Mouse (Mus musculus): ENCODE measurements at regions not wholly inside any gene's neighbourhood (a gene's known extent, or its start where the extent isn't known, plus 50 kb on each side); places are given as distances from the start of the nearest gene placed in this dataset.

DNA sequence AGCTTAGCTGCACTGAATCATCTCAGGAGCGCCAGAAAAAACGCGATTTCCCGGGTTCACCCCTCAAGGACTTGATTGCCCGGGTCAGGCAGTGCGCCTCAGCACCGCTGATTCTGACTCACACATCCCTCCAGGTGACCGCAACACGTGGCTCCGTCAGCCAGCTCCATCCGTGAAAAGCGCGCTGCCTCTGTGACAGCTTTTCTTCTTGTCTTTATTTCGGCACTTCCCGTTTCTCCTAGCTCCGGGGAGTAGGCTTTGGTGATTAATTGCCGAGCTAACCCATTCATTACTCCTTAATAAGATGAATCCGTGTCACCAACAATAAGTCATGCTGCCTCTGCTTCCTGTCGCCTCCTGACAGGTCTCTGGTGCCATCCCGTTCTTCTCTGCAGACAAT, 108.6 kb downstream of the Katnal1 start:
- no peak overlapping the region for H3K4me3 ChIP-seq (ENCODE audit: low read length)

DNA sequence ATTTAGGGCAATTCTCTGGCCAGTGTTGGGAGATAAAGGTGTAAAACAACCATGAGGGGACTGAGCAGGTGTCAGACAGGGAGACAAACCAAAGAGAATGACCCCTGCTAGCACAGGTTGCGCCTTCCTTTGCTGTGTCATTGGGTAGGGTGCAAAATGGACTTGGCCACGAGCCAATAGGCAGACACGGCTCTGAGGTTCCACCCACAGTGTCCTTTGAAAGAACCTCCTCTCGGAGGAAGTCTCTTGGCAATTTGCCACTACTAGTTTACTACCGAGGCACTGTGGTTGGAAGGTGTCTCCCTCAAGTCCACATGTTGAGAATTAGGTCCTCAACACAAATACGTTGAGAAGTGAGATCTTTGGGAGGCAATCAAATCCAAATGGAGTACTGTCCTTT, 109.7 kb downstream of the Katnal1 start:
- Histone ChIP-seq H3K36me3 (ENCODE audit: control insufficient read depth, insufficient read depth, low read length) (no peaks in the 10 kb centered on the region), H3K4me2 (ENCODE audit: low read depth, low read length) (no peak overlapping the region), H3K9me3 (ENCODE audit: control insufficient read depth, low read length) (no peaks in the 10 kb centered on the region), H3K9ac (ENCODE audit: low read length) (no peak overlapping the region), H3K27ac (ENCODE audit: low read length) (no peak overlapping the region), H3K4me1 (replicated peaks; ENCODE audit: control insufficient read depth, insufficient read depth, low read length) (peaks cover 3% of the 10 kb centered on the region; the same call in 1 of the 2 replicates), H3K4me3 (ENCODE audit: low read length) (no peak overlapping the region), H3K27me3 (ENCODE audit: control insufficient read depth, insufficient read depth, low read depth, low read length) (no peaks in the 10 kb centered on the region; the same call in 1 of the 2 replicates)
- WGBS = 25% methylated on average over 6 of the region's 6 CpGs
- peak; percentile 26; the same call in 1 of the 2 replicates for ATAC-seq (ENCODE audit: low read depth)

More for the DNA sequence above, 108.6 kb downstream of the Katnal1 start:
- Histone ChIP-seq H3K27ac (ENCODE audit: low read length) (no peak overlapping the region), H3K9me3 (ENCODE audit: control insufficient read depth, low read length) (no peaks in the 10 kb centered on the region), H3K27me3 (ENCODE audit: control insufficient read depth, insufficient read depth, low read depth, low read length) (no peaks in the 10 kb centered on the region; the same call in 1 of the 2 replicates), H3K9ac (ENCODE audit: low read length) (no peak overlapping the region), H3K4me1 (replicated peaks; ENCODE audit: control insufficient read depth, insufficient read depth, low read length) (peaks cover 3% of the 10 kb centered on the region; the same call in 1 of the 2 replicates), H3K4me2 (ENCODE audit: low read depth, low read length) (0 out of 2 replicates have a peak overlapping the region, but pooled peaks have one; percentile 0), H3K36me3 (ENCODE audit: control insufficient read depth, insufficient read depth, low read length) (no peaks in the 10 kb centered on the region)
- 0 out of 2 replicates have a peak, but pooled peaks have one; percentile 23 for ATAC-seq (ENCODE audit: low read depth)
- 19% methylated on average over 20 of the region's 20 CpGs for WGBS

DNA sequence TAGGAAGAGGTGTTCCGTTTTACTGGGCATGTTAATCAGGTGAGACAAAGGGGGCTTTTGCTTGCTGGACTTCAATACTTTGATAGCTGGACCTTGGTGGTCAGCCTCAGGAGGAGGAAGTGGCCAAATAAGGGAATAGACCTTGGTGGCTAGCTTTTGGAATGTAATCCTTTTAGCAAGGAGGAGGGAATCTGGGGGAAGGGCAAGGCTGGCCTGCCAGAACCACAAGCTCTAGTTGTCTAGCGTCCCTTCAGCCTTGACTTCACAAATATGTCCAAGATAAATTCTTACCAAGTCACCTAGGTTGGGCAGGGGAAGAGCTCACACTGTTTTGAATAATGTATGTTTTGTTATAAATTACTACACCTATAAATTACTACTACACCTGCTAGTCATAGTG, 110.4 kb downstream of the Katnal1 start:
- 43% methylated on average over 2 of the region's 2 CpGs for WGBS
- H3K9ac ChIP-seq (ENCODE audit: low read length) = no peak overlapping the region

DNA sequence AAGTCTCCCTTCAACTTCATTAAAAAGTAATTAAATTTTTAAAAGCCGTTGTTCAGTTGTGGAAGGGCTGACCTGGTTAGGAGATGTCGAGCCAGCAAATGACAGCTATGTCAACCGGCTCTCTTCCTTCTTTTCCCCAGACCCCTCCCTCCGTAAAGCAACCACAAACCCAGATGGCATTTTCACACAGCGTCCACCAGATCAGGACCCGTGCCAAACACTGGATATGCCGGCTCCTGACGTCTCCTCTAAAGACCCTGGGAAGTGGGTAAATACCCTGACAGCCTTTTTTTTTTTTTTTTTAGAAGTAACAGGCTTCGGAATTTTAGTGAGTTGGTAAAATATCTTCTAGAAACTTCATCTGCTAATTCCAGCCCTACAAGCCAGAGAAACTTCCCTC, 116.3 kb downstream of the Katnal1 start:
- Histone ChIP-seq H3K9ac (ENCODE audit: low read length) (no peak overlapping the region), H3K36me3 (ENCODE audit: control insufficient read depth, insufficient read depth, low read length) (no peaks in the 10 kb centered on the region), H3K27ac (ENCODE audit: low read length) (no peak overlapping the region), H3K4me1 (replicated peaks; ENCODE audit: control insufficient read depth, insufficient read depth, low read length) (peaks cover 19% of the 10 kb centered on the region), H3K9me3 (ENCODE audit: control insufficient read depth, low read length) (no peaks in the 10 kb centered on the region), H3K4me2 (ENCODE audit: low read depth, low read length) (no peak overlapping the region), H3K27me3 (ENCODE audit: control insufficient read depth, insufficient read depth, low read depth, low read length) (no peaks in the 10 kb centered on the region), H3K4me3 (ENCODE audit: low read length) (no peak overlapping the region)
- no peak for ATAC-seq (ENCODE audit: low read depth)
- WGBS = 52% methylated on average over 9 of the region's 9 CpGs

More for the DNA sequence above, 110.4 kb downstream of the Katnal1 start:
- Histone ChIP-seq H3K4me1 (replicated peaks; ENCODE audit: control insufficient read depth, insufficient read depth, low read length) (peaks cover 3% of the 10 kb centered on the region; the same call in 1 of the 2 replicates), H3K27ac (ENCODE audit: low read length) (no peak overlapping the region), H3K9me3 (ENCODE audit: control insufficient read depth, low read length) (no peaks in the 10 kb centered on the region), H3K4me2 (ENCODE audit: low read depth, low read length) (no peak overlapping the region), H3K27me3 (ENCODE audit: control insufficient read depth, insufficient read depth, low read depth, low read length) (no peaks in the 10 kb centered on the region; the same call in 1 of the 2 replicates), H3K4me3 (ENCODE audit: low read length) (no peak overlapping the region), H3K36me3 (ENCODE audit: control insufficient read depth, insufficient read depth, low read length) (no peaks in the 10 kb centered on the region)
- no peak for ATAC-seq (ENCODE audit: low read depth)

DNA sequence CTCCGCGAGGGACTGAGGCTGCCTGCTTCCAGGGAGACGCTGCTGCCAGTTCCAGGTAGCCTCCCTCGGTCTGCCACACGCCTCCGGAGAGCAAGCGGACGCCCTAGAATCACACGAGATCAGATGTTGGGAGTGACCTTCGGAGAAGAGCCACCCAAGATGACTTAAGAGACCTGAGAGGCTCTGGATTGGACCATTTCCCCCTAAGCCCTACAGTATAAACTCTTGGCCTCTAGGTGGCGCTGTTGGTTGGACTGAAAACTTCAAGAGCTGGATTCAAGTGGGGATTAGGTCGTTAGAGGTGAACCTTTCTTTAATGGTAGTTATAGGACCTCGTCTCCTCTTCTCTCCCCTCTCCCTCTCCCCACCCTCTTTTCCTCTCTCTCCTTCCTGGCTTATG, 117.1 kb downstream of the Katnal1 start:
- 21% methylated on average over 13 of the region's 13 CpGs for WGBS
- Histone ChIP-seq H3K4me1 (replicated peaks; ENCODE audit: control insufficient read depth, insufficient read depth, low read length) (peaks cover 19% of the 10 kb centered on the region), H3K4me2 (ENCODE audit: low read depth, low read length) (no peak overlapping the region), H3K9me3 (ENCODE audit: control insufficient read depth, low read length) (peaks cover 3% of the 10 kb centered on the region), H3K9ac (ENCODE audit: low read length) (no peak overlapping the region), H3K36me3 (ENCODE audit: control insufficient read depth, insufficient read depth, low read length) (no peaks in the 10 kb centered on the region), H3K27me3 (ENCODE audit: control insufficient read depth, insufficient read depth, low read depth, low read length) (no peaks in the 10 kb centered on the region), H3K4me3 (ENCODE audit: low read length) (no peak overlapping the region), H3K27ac (ENCODE audit: low read length) (no peak overlapping the region)
- ATAC-seq (ENCODE audit: low read depth) = peak; percentile 6; the same call in 1 of the 2 replicates

DNA sequence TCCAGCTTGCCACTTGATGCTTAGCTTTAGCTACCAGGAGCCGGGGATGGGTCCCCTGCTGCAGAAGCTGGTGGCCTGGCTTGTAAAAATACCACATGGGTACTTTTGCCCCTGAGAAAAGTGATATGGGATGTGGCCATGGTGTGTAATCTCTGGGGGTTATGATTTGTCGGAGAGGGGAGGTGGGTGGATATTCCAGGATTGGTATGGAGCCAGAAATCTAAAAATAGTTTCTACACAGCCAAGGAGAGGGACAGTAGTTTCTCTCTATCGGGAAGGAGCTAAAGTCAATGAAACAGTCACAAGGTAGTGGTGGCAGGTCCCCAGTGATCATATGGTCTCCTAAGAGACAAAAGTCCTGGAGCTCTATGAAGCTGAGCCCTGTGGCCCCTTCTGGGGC, 119.6 kb downstream of the Katnal1 start:
- Histone ChIP-seq H3K4me2 (ENCODE audit: low read depth, low read length) (no peak overlapping the region), H3K27ac (ENCODE audit: low read length) (no peak overlapping the region), H3K4me3 (ENCODE audit: low read length) (no peak overlapping the region), H3K9ac (ENCODE audit: low read length) (no peak overlapping the region), H3K9me3 (ENCODE audit: control insufficient read depth, low read length) (peaks cover 3% of the 10 kb centered on the region), H3K4me1 (replicated peaks; ENCODE audit: control insufficient read depth, insufficient read depth, low read length) (peaks cover 19% of the 10 kb centered on the region), H3K36me3 (ENCODE audit: control insufficient read depth, insufficient read depth, low read length) (no peaks in the 10 kb centered on the region), H3K27me3 (ENCODE audit: control insufficient read depth, insufficient read depth, low read depth, low read length) (no peaks in the 10 kb centered on the region)
- ATAC-seq (ENCODE audit: low read depth) = 0 out of 2 replicates have a peak, but pooled peaks have one; percentile 3
- 25% methylated on average over 3 of the region's 3 CpGs for WGBS

DNA sequence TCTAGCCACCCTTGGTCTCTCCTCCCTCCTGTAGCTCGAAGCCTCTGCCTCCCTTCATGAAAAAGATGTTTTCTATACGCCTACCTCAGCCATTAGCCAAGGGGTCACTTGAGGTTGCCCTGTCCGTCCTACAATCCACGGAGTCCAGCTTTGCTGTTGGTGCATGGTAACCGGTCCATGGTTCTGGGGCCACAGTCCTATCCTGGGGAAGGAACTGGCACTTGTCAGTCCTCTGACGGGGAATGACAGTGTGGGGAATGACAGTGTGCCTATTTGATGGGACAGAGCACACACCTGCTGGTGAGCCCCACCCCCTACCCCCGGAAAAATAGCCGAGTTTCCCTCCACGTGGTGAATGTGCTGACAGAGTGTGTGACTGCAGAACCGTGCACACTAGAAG, 120.1 kb downstream of the Katnal1 start:
- H3K9me3 ChIP-seq (ENCODE audit: control insufficient read depth, low read length) = peaks cover 3% of the 10 kb centered on the region
- ATAC-seq (ENCODE audit: low read depth) = 0 out of 2 replicates have a peak, but pooled peaks have one; percentile 23
- 23% methylated on average over 10 of the region's 10 CpGs for WGBS
- no peak overlapping the region for H3K27ac ChIP-seq (ENCODE audit: low read length)
- H3K4me1 ChIP-seq (replicated peaks; ENCODE audit: control insufficient read depth, insufficient read depth, low read length) = peaks cover 19% of the 10 kb centered on the region
- no peaks in the 10 kb centered on the region for H3K27me3 ChIP-seq (ENCODE audit: control insufficient read depth, insufficient read depth, low read depth, low read length)
- H3K9ac ChIP-seq (ENCODE audit: low read length) = no peak overlapping the region
- H3K4me3 ChIP-seq (ENCODE audit: low read length) = no peak overlapping the region
- H3K36me3 ChIP-seq (ENCODE audit: control insufficient read depth, insufficient read depth, low read length) = no peaks in the 10 kb centered on the region
- no peak overlapping the region for H3K4me2 ChIP-seq (ENCODE audit: low read depth, low read length)

DNA sequence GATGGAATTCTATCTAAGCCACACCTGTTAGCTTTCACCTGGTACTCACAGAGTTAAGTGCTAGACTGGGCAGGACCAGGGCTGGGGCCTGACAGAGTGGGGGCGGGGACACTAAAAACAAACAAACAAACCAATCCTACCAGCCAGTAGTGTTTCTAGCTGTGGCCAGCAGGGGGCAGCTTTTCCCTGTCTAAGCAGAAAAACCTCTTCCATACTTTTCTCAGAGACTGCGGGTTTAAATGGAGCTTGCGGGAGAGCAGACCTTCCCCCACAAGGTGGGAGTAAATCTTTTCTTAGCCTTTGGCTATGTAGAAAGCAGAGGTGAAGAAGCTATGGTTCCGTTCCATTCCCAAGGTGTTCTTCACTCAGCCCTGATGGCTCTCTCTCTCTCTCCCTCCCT, 120.7 kb downstream of the Katnal1 start:
- peaks cover 19% of the 10 kb centered on the region for H3K4me1 ChIP-seq (replicated peaks; ENCODE audit: control insufficient read depth, insufficient read depth, low read length)
- H3K9ac ChIP-seq (ENCODE audit: low read length) = no peak overlapping the region
- peaks cover 3% of the 10 kb centered on the region for H3K9me3 ChIP-seq (ENCODE audit: control insufficient read depth, low read length)
- no peak overlapping the region for H3K4me2 ChIP-seq (ENCODE audit: low read depth, low read length)
- no peak overlapping the region for H3K4me3 ChIP-seq (ENCODE audit: low read length)
- WGBS = 7% methylated on average over 4 of the region's 4 CpGs
- no peaks in the 10 kb centered on the region for H3K27me3 ChIP-seq (ENCODE audit: control insufficient read depth, insufficient read depth, low read depth, low read length)
- H3K36me3 ChIP-seq (ENCODE audit: control insufficient read depth, insufficient read depth, low read length) = no peaks in the 10 kb centered on the region
- no peak overlapping the region for H3K27ac ChIP-seq (ENCODE audit: low read length)
- ATAC-seq (ENCODE audit: low read depth) = no peak

DNA sequence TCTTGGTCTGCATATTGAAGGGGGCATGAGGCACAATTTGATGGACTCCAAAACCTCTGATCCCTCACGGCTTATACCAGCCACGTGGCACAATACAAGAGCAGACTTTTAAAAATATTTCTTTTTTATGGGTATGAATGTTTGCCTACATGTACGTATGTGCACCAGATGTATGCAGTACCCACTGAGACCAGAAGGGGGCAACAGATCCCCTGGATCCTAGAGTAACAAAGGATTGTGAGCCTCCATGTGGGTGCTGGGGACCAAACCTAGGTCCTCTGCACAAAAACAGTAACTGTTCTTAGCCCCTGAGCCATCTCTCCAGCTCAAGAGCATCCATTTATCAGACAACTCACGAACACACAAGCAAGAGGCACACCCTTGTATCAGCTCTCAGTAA, 121.5 kb downstream of the Katnal1 start:
- peaks cover 19% of the 10 kb centered on the region for H3K4me1 ChIP-seq (replicated peaks; ENCODE audit: control insufficient read depth, insufficient read depth, low read length)
- H3K9me3 ChIP-seq (ENCODE audit: control insufficient read depth, low read length) = peaks cover 3% of the 10 kb centered on the region
- H3K27me3 ChIP-seq (ENCODE audit: control insufficient read depth, insufficient read depth, low read depth, low read length) = no peaks in the 10 kb centered on the region
- H3K4me3 ChIP-seq (ENCODE audit: low read length) = no peak overlapping the region
- no peak overlapping the region for H3K4me2 ChIP-seq (ENCODE audit: low read depth, low read length)
- H3K27ac ChIP-seq (ENCODE audit: low read length) = no peak overlapping the region
- no peaks in the 10 kb centered on the region for H3K36me3 ChIP-seq (ENCODE audit: control insufficient read depth, insufficient read depth, low read length)
- H3K9ac ChIP-seq (ENCODE audit: low read length) = no peak overlapping the region
- ATAC-seq (ENCODE audit: low read depth) = no peak
- 91% methylated on average over 4 of the region's 4 CpGs for WGBS

DNA sequence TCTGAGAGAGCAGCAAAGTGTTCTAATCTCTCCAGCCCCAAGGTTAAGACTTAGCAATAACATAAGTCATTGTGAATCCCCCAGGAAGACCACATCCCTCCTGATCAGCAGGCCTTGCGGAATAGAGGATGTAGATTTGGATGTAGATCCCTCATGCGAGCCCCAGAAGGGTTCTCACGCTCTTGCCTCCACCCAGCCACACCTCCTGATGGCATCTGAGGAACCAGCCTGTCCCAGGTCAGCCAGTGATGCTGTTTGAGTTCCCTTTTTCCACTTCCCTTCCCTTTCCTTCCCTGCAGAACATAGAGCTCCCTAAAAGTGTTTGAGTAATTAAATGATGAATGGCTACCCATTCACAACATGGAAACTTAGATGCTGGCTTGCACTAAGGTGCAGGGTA, 124.1 kb downstream of the Katnal1 start:
- no peak for ATAC-seq (ENCODE audit: low read depth)
- no peak overlapping the region for H3K9ac ChIP-seq (ENCODE audit: low read length)
- H3K27me3 ChIP-seq (ENCODE audit: control insufficient read depth, insufficient read depth, low read depth, low read length) = no peaks in the 10 kb centered on the region
- H3K27ac ChIP-seq (ENCODE audit: low read length) = no peak overlapping the region
- peaks cover 12% of the 10 kb centered on the region for H3K4me1 ChIP-seq (replicated peaks; ENCODE audit: control insufficient read depth, insufficient read depth, low read length)
- 64% methylated on average over 3 of the region's 3 CpGs for WGBS
- no peaks in the 10 kb centered on the region for H3K36me3 ChIP-seq (ENCODE audit: control insufficient read depth, insufficient read depth, low read length)
- H3K9me3 ChIP-seq (ENCODE audit: control insufficient read depth, low read length) = peaks cover 3% of the 10 kb centered on the region
- H3K4me2 ChIP-seq (ENCODE audit: low read depth, low read length) = no peak overlapping the region
- no peak overlapping the region for H3K4me3 ChIP-seq (ENCODE audit: low read length)

All from lung, embryonic 16.5 days (tissue).